Mouse (Mus musculus) cerebellum, adult 2 months (tissue): ENCODE measurements around the gene Afg1l.

Source experiments
- CTCF ChIP-seq: fragments of 200-500 bp; IDR thresholded peaks from 2 replicates; pipeline ENCODE4 v1.5.1; 2011; ENCODE audit warnings: low read depth, mild to moderate bottlenecking, control low read depth, low read length, moderate library complexity, borderline replicate concordance; ENCODE audit not compliant: insufficient read depth
- POLR2A ChIP-seq: fragments of 200-500 bp; IDR thresholded peaks from 2 replicates; pipeline ENCODE4 v1.6.1; 2011; ENCODE audit warnings: low read length, control low read depth, borderline replicate concordance; ENCODE audit not compliant: insufficient read depth

- no peak for TF ChIP-seq CTCF
- no peak for TF ChIP-seq POLR2A
These were observed 206.7 kb downstream of the Afg1l start for GRCm38 (mm10) chr10:42271454-42272230.
